Mouse (Mus musculus) lung, adult 18-20 months (tissue): Measurements from ENCODE around the gene Traf6.
"Not testable (repeated sequence)": the region's sequence is repeated elsewhere in the genome, so short reads cannot be mapped to it uniquely, and the experiment has no call there.

Experiments
- DNase-seq, 2 experiments: peaks; one replicate each; pipeline ENCODE4 v3.0.0; 2022; ENCODE audit warnings: mixed read lengths in 2 of 2

The Traf6 gene

GRCm38 (mm10) chr2:101695584-101695983 lies 17.4 kb downstream of the Traf6 start:
- DNase-seq = no peak

GRCm38 (mm10) chr2:101699284-101699683 lies 21.1 kb downstream of the Traf6 start:
- no peak for DNase-seq

- DNase-seq = no peak
These were observed 27.8 kb downstream of the Traf6 start for GRCm38 (mm10) chr2:101705941-101706485.

- no peak for DNase-seq
These were observed 33.4 kb downstream of the Traf6 start for GRCm38 (mm10) chr2:101711608-101712007.

GRCm38 (mm10) chr2:101715650-101716323 lies 37.6 kb downstream of the Traf6 start:
- DNase-seq = peak; percentile 69 to 77

GRCm38 (mm10) chr2:101717162-101717561 lies 38.9 kb downstream of the Traf6 start:
- no peak for DNase-seq

- DNase-seq = peak in 1 of 2 experiments; percentile 32
These were observed 43.6 kb downstream of the Traf6 start for GRCm38 (mm10) chr2:101721835-101722234.

- DNase-seq = peak in 1 of 2 experiments; percentile 55
These were observed 44.4 kb downstream of the Traf6 start for GRCm38 (mm10) chr2:101722370-101723332.

GRCm38 (mm10) chr2:101723333-101723881 lies 45.2 kb downstream of the Traf6 start:
- no peak for DNase-seq

GRCm38 (mm10) chr2:101727787-101728186 lies 49.6 kb downstream of the Traf6 start:
- DNase-seq = no peak

- DNase-seq = no peak
These were observed 51.2 kb downstream of the Traf6 start for GRCm38 (mm10) chr2:101729472-101729871.

GRCm38 (mm10) chr2:101730972-101731371 lies 52.7 kb downstream of the Traf6 start:
- peak in 1 of 2 experiments; percentile 42 for DNase-seq

GRCm38 (mm10) chr2:101732777-101733210 lies 54.6 kb downstream of the Traf6 start:
- DNase-seq = no peak

- DNase-seq = peak; percentile 57 to 63
These were observed 55.3 kb downstream of the Traf6 start for GRCm38 (mm10) chr2:101733564-101733963.

GRCm38 (mm10) chr2:101739914-101740313 lies 61.7 kb downstream of the Traf6 start:
- DNase-seq = peak in 1 of 2 experiments; percentile 40

- no peak for DNase-seq
These were observed 63.4 kb downstream of the Traf6 start for GRCm38 (mm10) chr2:101741653-101742052.

- no peak for DNase-seq
These were observed 64.0 kb downstream of the Traf6 start for GRCm38 (mm10) chr2:101742072-101742860.

GRCm38 (mm10) chr2:101745656-101746055 lies 67.4 kb downstream of the Traf6 start:
- DNase-seq = not testable (repeated sequence)

- peak; percentile 40 to 62 for DNase-seq
These were observed 68.3 kb downstream of the Traf6 start for GRCm38 (mm10) chr2:101746537-101746936.
